Comparison of ENCODE assay signal across 8 mouse cellular contexts in genomic region chr13:43300906-43301305, GRCm38 (mm10). TPM values are rescaled to one million over a fixed set of nuclear protein-coding genes. Genes with fewer than 3 reads are reported as not detected.
DNase-seq lines count a peak whose midpoint lies in the region; ATAC-seq and TF ChIP-seq lines count a peak whose summit lies in the region.

No protein-coding gene starts in this region.

- no peak overlapping the region for H3K27ac ChIP-seq in heart, embryonic 15.5 days
- H3K27ac ChIP-seq in cortical plate, adult 2 months (ENCODE audit: insufficient read depth, low read length) = no peak overlapping the region
- no peak overlapping the region for H3K27ac ChIP-seq in midbrain, embryonic 14.5 days (replicated peaks; ENCODE audit: low read depth, low read length)

- DNase-seq in heart, postnatal 10 days = no peak
- peak; percentile 70 for DNase-seq in CD4-positive, CD25-positive, alpha-beta regulatory T cell, adult 2 months (ENCODE audit: low read depth, low spot score)
- no peak for DNase-seq in midbrain, embryonic 14.5 days
- no peak for DNase-seq in layer of hippocampus, adult 9-10 months (ENCODE audit: low spot score)
- no peak for DNase-seq in urinary bladder, postnatal 25 days (ENCODE audit: low spot score)

- ATAC-seq in heart, embryonic 15.5 days (replicated peaks; ENCODE audit: insufficient number of reproducible peaks, insufficient read depth, low FRiP score, low read depth) = no peak
- no peak for ATAC-seq in midbrain, embryonic 14.5 days (ENCODE audit: low FRiP score, low TSS enrichment)
- ATAC-seq in erythroblast, adult 5-6 weeks (replicated peaks; ENCODE audit: low FRiP score, poor library complexity, severe bottlenecking) = no peak

- peak overlapping the region; percentile 98 for H3K4me2 ChIP-seq in heart, embryonic 15.5 days
- H3K4me2 ChIP-seq in midbrain, embryonic 14.5 days (ENCODE audit: low read length) = peak overlapping the region; percentile 88

- H3K9ac ChIP-seq in heart, embryonic 15.5 days = no peak overlapping the region
- no peak overlapping the region for H3K9ac ChIP-seq in midbrain, embryonic 14.5 days (replicated peaks; ENCODE audit: low read length)

- TF ChIP-seq POLR2A in cortical plate, adult 2 months (IDR thresholded peaks at IDR 0.05; ENCODE audit: extremely low read depth, insufficient read depth, low read length) = no peak

- WGBS in heart, embryonic 15.5 days = 35% methylated on average over 9 of the region's 9 CpGs
- WGBS in midbrain, embryonic 14.5 days = 39% methylated on average over 9 of the region's 9 CpGs

- no peaks in the 10 kb centered on the region for H3K9me3 ChIP-seq in heart, embryonic 15.5 days (replicated peaks)
- H3K9me3 ChIP-seq in midbrain, embryonic 14.5 days (ENCODE audit: control insufficient read depth, low read length) = no peaks in the 10 kb centered on the region

- no peak for TF ChIP-seq CTCF in cortical plate, adult 2 months (IDR thresholded peaks at IDR 0.05; ENCODE audit: extremely low read depth, insufficient read depth, low read length)

- H3K4me3 ChIP-seq in heart, embryonic 15.5 days = peak overlapping the region; percentile 68; the same call in 1 of the 2 replicates
- peak overlapping the region; percentile 79 for H3K4me3 ChIP-seq in cortical plate, adult 2 months (ENCODE audit: insufficient read depth, low read length)
- H3K4me3 ChIP-seq in midbrain, embryonic 14.5 days (replicated peaks; ENCODE audit: low read depth, low read length) = peak overlapping the region; percentile 74

- peaks cover 60% of the 10 kb centered on the region for H3K4me1 ChIP-seq in heart, embryonic 15.5 days (replicated peaks)
- peaks cover 11% of the 10 kb centered on the region for H3K4me1 ChIP-seq in cortical plate, adult 2 months (ENCODE audit: control insufficient read depth, insufficient read depth, low read length)
- peaks cover 31% of the 10 kb centered on the region for H3K4me1 ChIP-seq in midbrain, embryonic 14.5 days (ENCODE audit: control insufficient read depth, insufficient read depth, low read length)

- 0 out of 2 replicates have a peak, but pooled peaks cover 3% of the 10 kb centered on the region for H3K27me3 ChIP-seq in heart, embryonic 15.5 days
- 0 out of 2 replicates have a peak, but pooled peaks cover 7% of the 10 kb centered on the region for H3K27me3 ChIP-seq in midbrain, embryonic 14.5 days (ENCODE audit: control insufficient read depth, insufficient read depth, low read length)

- H3K36me3 ChIP-seq in heart, embryonic 15.5 days = no peaks in the 10 kb centered on the region
- H3K36me3 ChIP-seq in midbrain, embryonic 14.5 days (ENCODE audit: control insufficient read depth, insufficient read depth, low read length) = no peaks in the 10 kb centered on the region

- intact Hi-C loops in heart, postnatal 10 days (cut with DNase I) = loop anchor here (5.0 kb wide), 1 partner anchor 66 kb away; the partner anchor contains the start of gene Sirt5

RNA-seq across cellular contexts. Expression of gene Gfod1, which starts 3.1 kb away (rescaled TPM):
- polyA plus RNA-seq in heart, embryonic 15.5 days (2015; fragmentation: Nextera tagmentation; extraction: Ambion mirVana) = 0.73 and 0.81 TPM in 2 replicates
- 10 to 100 TPM; 28.8 to 34.0 TPM for total RNA-seq in heart, postnatal 10 days (2021)
- 39.7 and 42.1 TPM in 2 replicates for polyA plus RNA-seq in cortical plate, adult 2 months (2012; rRNA removed)
- polyA plus RNA-seq in midbrain, embryonic 14.5 days (2014; fragmentation: Nextera tagmentation; extraction: Ambion mirVana) = 3.7 and 4.7 TPM in 2 replicates
- total RNA-seq in erythroblast, adult 5-6 weeks (2015; ENCODE audit: low replicate concordance) = 0.63 and 1.3 TPM in 2 replicates
- 0.84 and 2.3 TPM in 2 replicates for total RNA-seq in erythroblast, adult 5-6 weeks (2017; ENCODE audit: low replicate concordance)
